Comparison of ENCODE assay signal across 7 mouse cellular contexts in genomic region chr8:123950077-123950802, GRCm38 (mm10). TPM values are rescaled to one million over a fixed set of nuclear protein-coding genes. Genes with fewer than 3 reads are reported as not detected.
DNase-seq lines count a peak whose midpoint lies in the region; ATAC-seq and TF ChIP-seq lines count a peak whose summit lies in the region.

No protein-coding gene starts in this region.

- peak overlapping the region; percentile 86; the same call in 1 of the 2 replicates for H3K27ac ChIP-seq in forebrain, embryonic 15.5 days (replicated peaks)
- H3K27ac ChIP-seq in hindbrain, embryonic 13.5 days, result peak overlapping the region; percentile 91; the same call in 1 of the 2 replicates

- in situ Hi-C loops in Patski (cut with MboI; ENCODE audit: low pct_unique_long_range_greater_than_20kb), result no loop called here

- peak; percentile 92 for TF ChIP-seq CTCF in Patski (IDR thresholded peaks at IDR 0.05)

- POLR2A ChIA-PET in Patski (lab: Charles Lee), result interaction anchor here (0.6 to 1.7 kb wide), 4 partner anchors 36 to 70 kb away, joined by 3 to 5 read pairs (median 3); no protein-coding TSS in a partner anchor

- H3K4me3 ChIP-seq in forebrain, embryonic 15.5 days, result peak overlapping the region; percentile 79
- peak overlapping the region; percentile 97 for H3K4me3 ChIP-seq in hindbrain, embryonic 13.5 days
- H3K4me3 ChIP-seq in megakaryocyte, embryonic 14.5 days (replicated peaks), result peak overlapping the region; percentile 98

- H3K27me3 ChIP-seq in Patski, result no peaks in the 10 kb centered on the region
- H3K27me3 ChIP-seq in forebrain, embryonic 15.5 days, result no peaks in the 10 kb centered on the region
- no peaks in the 10 kb centered on the region for H3K27me3 ChIP-seq in hindbrain, embryonic 13.5 days
- H3K27me3 ChIP-seq in megakaryocyte, embryonic 14.5 days (replicated peaks), result no peaks in the 10 kb centered on the region

- H3K4me1 ChIP-seq in forebrain, embryonic 15.5 days, result peaks cover 17% of the 10 kb centered on the region
- H3K4me1 ChIP-seq in hindbrain, embryonic 13.5 days (replicated peaks), result peaks cover 16% of the 10 kb centered on the region
- peaks cover 18% of the 10 kb centered on the region for H3K4me1 ChIP-seq in megakaryocyte, embryonic 14.5 days

- WGBS in forebrain, embryonic 15.5 days, result 36% methylated on average over 10 of the region's 10 CpGs
- WGBS in hindbrain, embryonic 13.5 days, result 34% methylated on average over 10 of the region's 10 CpGs

- CTCF ChIA-PET in Patski (lab: Charles Lee), result interaction anchor here (1.1 to 1.6 kb wide), 5 partner anchors 11 to 45 kb away, joined by 3 to 6 read pairs (median 4); no protein-coding TSS in a partner anchor

- H3K36me3 ChIP-seq in forebrain, embryonic 15.5 days, result peaks cover 20% of the 10 kb centered on the region
- H3K36me3 ChIP-seq in hindbrain, embryonic 13.5 days, result peaks cover 35% of the 10 kb centered on the region
- H3K36me3 ChIP-seq in megakaryocyte, embryonic 14.5 days (replicated peaks; ENCODE audit: low read length), result peaks cover 47% of the 10 kb centered on the region

- H3K9me3 ChIP-seq in forebrain, embryonic 15.5 days, result no peaks in the 10 kb centered on the region
- H3K9me3 ChIP-seq in hindbrain, embryonic 13.5 days, result no peaks in the 10 kb centered on the region
- H3K9me3 ChIP-seq in megakaryocyte, embryonic 14.5 days, result no peaks in the 10 kb centered on the region

- H3K9ac ChIP-seq in forebrain, embryonic 15.5 days (replicated peaks), result peak overlapping the region; percentile 91
- H3K9ac ChIP-seq in hindbrain, embryonic 13.5 days, result peak overlapping the region; percentile 90

- no peak for ATAC-seq in Patski
- ATAC-seq in forebrain, embryonic 15.5 days (replicated peaks), result no peak; the same call in 1 of the 2 replicates
- ATAC-seq in hindbrain, embryonic 13.5 days (ENCODE audit: low FRiP score), result no peak

- DNase-seq in Patski (ENCODE audit: low read depth, low spot score), result no peak
- peak; percentile 50 for DNase-seq in cerebellum, adult 11-12 months
- peak; percentile 19 to 31 for DNase-seq in left cerebral cortex, adult 8-10 months (ENCODE audit: low spot score in 2 of 2)
- DNase-seq in right cerebral cortex, postnatal 4 days, result peak; percentile 31

- H3K4me2 ChIP-seq in forebrain, embryonic 15.5 days (replicated peaks), result peak overlapping the region; percentile 91
- peak overlapping the region; percentile 93 for H3K4me2 ChIP-seq in hindbrain, embryonic 13.5 days

RNA-seq across cellular contexts. Expression of gene Nup133, which starts 1.2 kb away (rescaled TPM):
- 16.6 TPM for polyA plus RNA-seq in Patski (2021)
- polyA plus RNA-seq in forebrain, embryonic 15.5 days (2015; fragmentation: Nextera tagmentation; extraction: Ambion mirVana), result 31.9 and 33.4 TPM in 2 replicates
- polyA plus RNA-seq in hindbrain, embryonic 13.5 days (2015; fragmentation: Nextera tagmentation; extraction: Ambion mirVana), result 25.3 and 25.4 TPM in 2 replicates
- 10 to 100 TPM; 23.7 to 29.5 (median 26.1) TPM for total RNA-seq in left cerebral cortex, adult 8-10 months (2022)
- polyA plus RNA-seq in megakaryocyte, embryonic 14.5 days (2012; ENCODE audit: insufficient read depth, low replicate concordance), result 2.9 and 8.7 TPM in 2 replicates

RNA-seq across cellular contexts. Expression of gene Abcb10, which starts 32.7 kb away (rescaled TPM):
- 19.6 TPM for polyA plus RNA-seq in Patski (2021)
- 10.6 and 10.7 TPM in 2 replicates for polyA plus RNA-seq in forebrain, embryonic 15.5 days (2015; fragmentation: Nextera tagmentation; extraction: Ambion mirVana)
- polyA plus RNA-seq in hindbrain, embryonic 13.5 days (2015; fragmentation: Nextera tagmentation; extraction: Ambion mirVana), result 11.8 and 12.0 TPM in 2 replicates
- total RNA-seq in left cerebral cortex, adult 8-10 months (2022), result 10 to 100 TPM; 19.2 to 21.4 (median 20.1) TPM
- 1.0 and 2.7 TPM in 2 replicates for polyA plus RNA-seq in megakaryocyte, embryonic 14.5 days (2012; ENCODE audit: insufficient read depth, low replicate concordance)

RNA-seq across cellular contexts. Expression of gene Acta1, which starts 55.7 kb away (rescaled TPM):
- 0.12 TPM for polyA plus RNA-seq in Patski (2021)
- polyA plus RNA-seq in forebrain, embryonic 15.5 days (2015; fragmentation: Nextera tagmentation; extraction: Ambion mirVana), result 3.8 and 7.0 TPM in 2 replicates
- polyA plus RNA-seq in hindbrain, embryonic 13.5 days (2015; fragmentation: Nextera tagmentation; extraction: Ambion mirVana), result 7.4 and 9.9 TPM in 2 replicates
- 10 to 100 TPM in 3 of 4 experiments, 1 to 10 TPM in 1; 9.2 to 24.8 (median 18.0) TPM for total RNA-seq in left cerebral cortex, adult 8-10 months (2022)
- polyA plus RNA-seq in megakaryocyte, embryonic 14.5 days (2012; ENCODE audit: insufficient read depth, low replicate concordance), result 0.45 TPM in 1 of 2 replicates, not detected in the other
